Mouse (Mus musculus) liver, embryonic 16.5 days (tissue): ENCODE data around the gene Hydin. TPM values are rescaled to one million over a fixed set of nuclear protein-coding genes. Genes with fewer than 3 reads are reported as not detected.
"Not testable (repeated sequence)": the region's sequence is repeated elsewhere in the genome, so short reads cannot be mapped to it uniquely, and the experiment has no call there.

ENCODE experiments used
- ATAC-seq: fragments of 200-750 bp; cut with Nextera tagmentation; 2 replicates; pipeline ENCODE4 v1.8.0; 2017; ENCODE audit warnings: low read depth, mild to moderate bottlenecking, moderate number of reproducible peaks, moderate library complexity
- H3K27ac ChIP-seq: fragments of 300-500 bp; sonication (generic); 2 replicates; pipeline ENCODE4 v1.5.1; 2014; ENCODE audit warnings: mild to moderate bottlenecking, low read length
- H3K27me3 ChIP-seq: fragments of 300-500 bp; sonication (generic); 2 replicates; pipeline ENCODE4 v1.6.1; 2014; ENCODE audit warnings: low read depth, low read length, mixed read lengths; ENCODE audit not compliant: control insufficient read depth, insufficient read depth
- H3K36me3 ChIP-seq: fragments of 300-500 bp; sonication (generic); 2 replicates; pipeline ENCODE4 v1.6.1; 2014; ENCODE audit warnings: mild to moderate bottlenecking; ENCODE audit not compliant: control insufficient read depth, insufficient read depth
- H3K4me1 ChIP-seq: fragments of 300-500 bp; sonication (generic); 2 replicates; pipeline ENCODE4 v1.6.1; 2014; ENCODE audit warnings: low read depth, low read length, mixed read lengths; ENCODE audit not compliant: control insufficient read depth
- H3K4me2 ChIP-seq: fragments of 300-500 bp; sonication (generic); 2 replicates; pipeline ENCODE4 v1.6.1; 2014; ENCODE audit warnings: low read depth, low read length, mixed read lengths
- H3K4me3 ChIP-seq: fragments of 300-500 bp; sonication (generic); 2 replicates; pipeline ENCODE4 v1.5.1; 2014; ENCODE audit warnings: low read depth, mild to moderate bottlenecking, low read length
- H3K9ac ChIP-seq: fragments of 300-500 bp; sonication (generic); 2 replicates; pipeline ENCODE4 v1.6.1; 2014; ENCODE audit warnings: low read depth, low read length
- H3K9me3 ChIP-seq: fragments of 300-500 bp; sonication (generic); replicated peaks from 2 replicates; pipeline ENCODE4 v1.6.1; 2016; ENCODE audit warnings: low read length; ENCODE audit not compliant: control insufficient read depth
- WGBS: fragments of 180-500 bp; shearing (Covaris S2); extraction: QIAGEN DNeasy Blood & Tissue Kit; methylation state at CpG from one replicate; pipeline ENCODE4 v1.1.7; 2014; ENCODE audit not compliant: insufficient replicate concordance; 5-methylcytosine and 5-hydroxymethylcytosine counted together
- polyA plus RNA-seq: library from polyadenylated mRNA; unstranded; fragments of >200 nt; fragmentation: Nextera tagmentation; extraction: Ambion mirVana; gene quantifications from 2 replicates; pipeline ENCODE4 v1.2.1, GENCODE M21; 2015

Gene Hydin
- polyA plus RNA-seq, 1 experiment from 2014 or later = 0.13 TPM

- Histone ChIP-seq H3K4me1 (no peaks in the 10 kb centered on the region), H3K4me2 (no peak overlapping the region), H3K27ac (no peak overlapping the region), H3K9ac (no peak overlapping the region), H3K9me3 (no peaks in the 10 kb centered on the region), H3K4me3 (no peak overlapping the region), H3K27me3 (no peaks in the 10 kb centered on the region), H3K36me3 (no peaks in the 10 kb centered on the region)
- no peak for ATAC-seq
- 63% methylated on average over 4 of the region's 4 CpGs for WGBS
Observed at GRCm38 (mm10) chr8:110319586-110319985, 52.8 kb downstream of the Hydin start.

GRCm38 (mm10) chr8:110321446-110321845 lies 54.7 kb downstream of the Hydin start:
- Histone ChIP-seq H3K9ac (no peak overlapping the region), H3K4me2 (no peak overlapping the region), H3K36me3 (no peaks in the 10 kb centered on the region), H3K27me3 (no peaks in the 10 kb centered on the region), H3K9me3 (no peaks in the 10 kb centered on the region), H3K4me3 (no peak overlapping the region), H3K4me1 (no peaks in the 10 kb centered on the region), H3K27ac (no peak overlapping the region)
- WGBS = 61% methylated on average over 2 of the region's 2 CpGs
- no peak for ATAC-seq

GRCm38 (mm10) chr8:110323981-110324574 lies 57.3 kb downstream of the Hydin start:
- H3K4me2 ChIP-seq = no peak overlapping the region
- no peak overlapping the region for H3K4me3 ChIP-seq
- H3K9ac ChIP-seq = no peak overlapping the region
- no peak for ATAC-seq
- H3K27me3 ChIP-seq = no peaks in the 10 kb centered on the region
- no peak overlapping the region for H3K27ac ChIP-seq
- H3K36me3 ChIP-seq = no peaks in the 10 kb centered on the region
- H3K9me3 ChIP-seq = no peaks in the 10 kb centered on the region
- H3K4me1 ChIP-seq = no peaks in the 10 kb centered on the region
- 73% methylated on average over 10 of the region's 10 CpGs for WGBS

- not testable (repeated sequence) for H3K4me1 ChIP-seq, H3K27me3 ChIP-seq, H3K9me3 ChIP-seq, H3K9ac ChIP-seq, H3K36me3 ChIP-seq, ATAC-seq, H3K4me2 ChIP-seq, H3K27ac ChIP-seq, H3K4me3 ChIP-seq
Observed at GRCm38 (mm10) chr8:110327120-110327519, 60.3 kb downstream of the Hydin start.

- 66% methylated on average over 7 of the region's 7 CpGs for WGBS
- Histone ChIP-seq H3K27ac (no peak overlapping the region), H3K4me2 (no peak overlapping the region), H3K9me3 (no peaks in the 10 kb centered on the region), H3K36me3 (no peaks in the 10 kb centered on the region), H3K4me3 (no peak overlapping the region), H3K4me1 (no peaks in the 10 kb centered on the region), H3K9ac (no peak overlapping the region), H3K27me3 (no peaks in the 10 kb centered on the region)
- no peak for ATAC-seq
Observed at GRCm38 (mm10) chr8:110333376-110333775, 66.6 kb downstream of the Hydin start.

- Histone ChIP-seq H3K36me3 (no peaks in the 10 kb centered on the region), H3K27me3 (no peaks in the 10 kb centered on the region), H3K9me3 (no peaks in the 10 kb centered on the region), H3K27ac (no peak overlapping the region), H3K4me1 (no peaks in the 10 kb centered on the region), H3K9ac (no peak overlapping the region), H3K4me3 (no peak overlapping the region), H3K4me2 (no peak overlapping the region)
- 48% methylated on average over 2 of the region's 2 CpGs for WGBS
- no peak for ATAC-seq
Observed at GRCm38 (mm10) chr8:110339447-110339846, 72.7 kb downstream of the Hydin start.

- Histone ChIP-seq H3K36me3 (no peaks in the 10 kb centered on the region), H3K9me3 (no peaks in the 10 kb centered on the region), H3K4me2 (no peak overlapping the region), H3K27ac (no peak overlapping the region), H3K9ac (no peak overlapping the region), H3K4me3 (no peak overlapping the region), H3K4me1 (no peaks in the 10 kb centered on the region), H3K27me3 (no peaks in the 10 kb centered on the region)
- WGBS = 68% methylated on average over 12 of the region's 12 CpGs
- ATAC-seq = no peak
Observed at GRCm38 (mm10) chr8:110340090-110340703, 73.4 kb downstream of the Hydin start.

GRCm38 (mm10) chr8:110345697-110346394 lies 79.1 kb downstream of the Hydin start:
- no peak overlapping the region for H3K9ac ChIP-seq
- no peak overlapping the region for H3K4me3 ChIP-seq
- 65% methylated on average over 12 of the region's 12 CpGs for WGBS
- H3K36me3 ChIP-seq = no peaks in the 10 kb centered on the region
- no peak overlapping the region for H3K4me2 ChIP-seq
- no peaks in the 10 kb centered on the region for H3K27me3 ChIP-seq
- H3K9me3 ChIP-seq = no peaks in the 10 kb centered on the region
- H3K4me1 ChIP-seq = no peaks in the 10 kb centered on the region
- no peak for ATAC-seq
- no peak overlapping the region for H3K27ac ChIP-seq

- H3K27me3 ChIP-seq = no peaks in the 10 kb centered on the region
- no peak overlapping the region for H3K4me3 ChIP-seq
- ATAC-seq = no peak
- 56% methylated on average over 1 of the region's 1 CpGs for WGBS
- no peaks in the 10 kb centered on the region for H3K4me1 ChIP-seq
- no peaks in the 10 kb centered on the region for H3K9me3 ChIP-seq
- no peak overlapping the region for H3K4me2 ChIP-seq
- H3K9ac ChIP-seq = no peak overlapping the region
- H3K27ac ChIP-seq = no peak overlapping the region
- no peaks in the 10 kb centered on the region for H3K36me3 ChIP-seq
Observed at GRCm38 (mm10) chr8:110346915-110347314, 80.1 kb downstream of the Hydin start.
